Mouse (Mus musculus): ENCODE results near the gene Tubgcp3. TPM values are rescaled to one million over a fixed set of nuclear protein-coding genes. Genes with fewer than 3 reads are reported as not detected.
A peak's percentile ranks its signal among the peaks of the same experiment; 100 is the strongest.

Gene Tubgcp3
- polyA plus RNA-seq (2015; fragmentation: Nextera tagmentation; extraction: Ambion mirVana): 38.4 and 39.0 TPM in 2 replicates

- Histone ChIP-seq H3K9me3 (no peaks in the 10 kb centered on the region), H3K4me1 (replicated peaks) (peaks cover 22% of the 10 kb centered on the region), H3K4me3 (peak within 1 kb of the TSS; percentile 95), H3K9ac (peak within 1 kb of the TSS; percentile 88), H3K4me2 (peak within 1 kb of the TSS; percentile 86), H3K36me3 (no peaks in the 10 kb centered on the region), H3K27ac (replicated peaks) (peak within 1 kb of the TSS; percentile 88), H3K27me3 (no peaks in the 10 kb centered on the region)
- WGBS: under 1% methylated on average over 65 of the region's 65 CpGs
- ATAC-seq (ENCODE audit: low FRiP score, low read depth): peak; percentile 94
Observed at GRCm38 (mm10) chr8:12672056-12672881, at the start of gene Tubgcp3. TSS of gene Tubgcp3 (minus strand) at chr8:12672248.

DNA sequence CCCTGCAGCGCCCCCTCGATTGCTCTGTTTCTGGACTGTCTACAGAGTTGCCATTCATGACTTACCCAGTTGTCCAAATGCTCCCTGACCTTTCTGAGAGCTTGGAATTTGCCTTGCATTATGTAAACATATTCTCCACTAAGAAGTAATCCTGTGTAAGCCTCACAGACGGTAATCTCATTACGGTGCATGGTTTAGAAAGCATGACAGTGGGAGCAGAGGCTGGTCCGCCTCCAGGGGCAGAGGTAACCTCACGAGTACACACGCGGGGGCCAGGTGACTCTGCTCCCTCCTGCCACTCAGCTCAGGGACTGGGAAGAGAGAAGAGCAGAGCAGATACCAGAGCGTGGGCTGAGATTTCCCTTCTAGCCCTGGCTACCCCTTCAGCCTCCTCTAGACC is 47.0 kb upstream of the Tubgcp3 start:
- no peak overlapping the region for H3K9ac ChIP-seq
- WGBS: 77% methylated on average over 9 of the region's 9 CpGs
- no peaks in the 10 kb centered on the region for H3K9me3 ChIP-seq
- no peak overlapping the region for H3K4me3 ChIP-seq
- no peak overlapping the region for H3K4me2 ChIP-seq
- no peak for ATAC-seq (ENCODE audit: low FRiP score, low read depth)
- peaks cover 8% of the 10 kb centered on the region; the same call in 1 of the 2 replicates for H3K4me1 ChIP-seq (replicated peaks)
- no peak overlapping the region for H3K27ac ChIP-seq (replicated peaks)
- no peaks in the 10 kb centered on the region for H3K36me3 ChIP-seq
- no peaks in the 10 kb centered on the region for H3K27me3 ChIP-seq

GRCm38 (mm10) chr8:12715861-12716585 is 44.0 kb upstream of the Tubgcp3 start:
- ATAC-seq (ENCODE audit: low FRiP score, low read depth): no peak
- Histone ChIP-seq H3K9ac (no peak overlapping the region), H3K4me3 (no peak overlapping the region), H3K27me3 (no peaks in the 10 kb centered on the region), H3K27ac (replicated peaks) (no peak overlapping the region), H3K4me1 (replicated peaks) (peaks cover 8% of the 10 kb centered on the region; the same call in 1 of the 2 replicates), H3K4me2 (no peak overlapping the region), H3K36me3 (no peaks in the 10 kb centered on the region), H3K9me3 (no peaks in the 10 kb centered on the region)
- 80% methylated on average over 18 of the region's 18 CpGs for WGBS

DNA sequence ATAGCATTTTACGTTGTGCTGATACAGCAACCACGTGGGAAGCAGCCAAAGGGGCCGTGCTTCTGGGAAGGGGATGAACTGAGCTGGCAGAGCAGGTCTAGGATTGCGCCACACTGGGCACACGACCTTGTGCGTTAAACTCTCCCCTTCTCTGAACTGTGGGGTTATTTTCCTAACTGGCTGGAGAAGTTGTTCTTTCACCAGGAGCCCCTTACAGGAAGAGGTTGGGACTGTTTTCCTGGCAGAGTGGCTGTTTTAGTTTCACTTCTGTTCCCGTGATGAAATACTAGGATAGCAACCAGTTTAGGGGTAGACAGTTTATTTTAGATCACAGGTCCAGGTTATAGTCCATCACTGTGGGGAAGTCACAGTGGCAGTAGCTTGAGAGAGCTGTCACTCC is 39.6 kb upstream of the Tubgcp3 start:
- Histone ChIP-seq H3K4me1 (replicated peaks) (no peaks in the 10 kb centered on the region), H3K27ac (replicated peaks) (no peak overlapping the region), H3K9ac (no peak overlapping the region), H3K27me3 (no peaks in the 10 kb centered on the region), H3K9me3 (no peaks in the 10 kb centered on the region), H3K36me3 (no peaks in the 10 kb centered on the region), H3K4me2 (no peak overlapping the region), H3K4me3 (no peak overlapping the region)
- no peak for ATAC-seq (ENCODE audit: low FRiP score, low read depth)
- 81% methylated on average over 7 of the region's 7 CpGs for WGBS

DNA sequence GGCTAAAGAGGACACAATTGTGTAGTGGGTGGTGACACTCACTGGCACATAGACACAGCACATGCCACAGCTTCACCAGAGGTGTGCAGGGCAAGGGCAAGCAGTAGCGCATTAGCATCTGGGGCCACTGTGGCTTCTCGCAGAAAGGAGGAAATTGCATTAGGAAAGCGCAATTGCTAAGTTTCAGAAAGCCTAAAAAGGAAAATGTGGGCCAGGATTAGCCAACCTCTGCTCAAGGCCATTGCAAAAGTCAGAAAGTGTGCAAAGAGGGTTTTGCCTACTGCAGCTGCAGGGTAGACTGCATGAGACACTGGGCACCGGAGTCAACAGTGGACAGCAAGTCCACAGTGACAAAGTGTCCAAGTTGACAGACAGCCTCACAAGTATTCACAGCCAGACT is 31.5 kb upstream of the Tubgcp3 start:
- Histone ChIP-seq H3K4me3 (no peak overlapping the region), H3K9ac (no peak overlapping the region), H3K36me3 (no peaks in the 10 kb centered on the region), H3K9me3 (no peaks in the 10 kb centered on the region), H3K4me1 (replicated peaks) (no peaks in the 10 kb centered on the region), H3K27me3 (no peaks in the 10 kb centered on the region), H3K27ac (replicated peaks) (no peak overlapping the region), H3K4me2 (no peak overlapping the region)
- ATAC-seq (ENCODE audit: low FRiP score, low read depth): no peak
- WGBS: 91% methylated on average over 4 of the region's 4 CpGs

DNA sequence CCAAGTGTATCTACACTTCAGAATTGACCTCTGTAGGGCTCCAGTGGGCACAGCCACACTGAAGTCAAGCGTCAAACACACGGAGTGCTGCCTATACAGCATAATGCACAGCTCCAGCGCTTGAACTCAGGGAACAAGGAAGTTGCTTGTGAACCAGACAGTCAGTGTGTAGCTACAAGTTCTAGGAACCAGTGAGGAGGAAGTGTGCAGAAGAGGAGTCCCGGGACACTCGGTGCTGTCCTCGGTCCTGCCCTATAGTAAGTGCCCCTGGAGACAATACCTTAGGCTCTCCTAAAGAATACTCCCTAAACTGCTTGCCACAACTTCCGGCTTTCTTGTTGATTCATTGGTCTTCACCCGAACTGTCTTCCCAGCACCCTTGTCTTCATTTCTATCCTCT is 30.2 kb upstream of the Tubgcp3 start:
- Histone ChIP-seq H3K4me1 (replicated peaks) (no peaks in the 10 kb centered on the region), H3K27me3 (no peaks in the 10 kb centered on the region), H3K36me3 (no peaks in the 10 kb centered on the region), H3K9ac (no peak overlapping the region), H3K27ac (replicated peaks) (no peak overlapping the region), H3K4me2 (no peak overlapping the region), H3K4me3 (no peak overlapping the region), H3K9me3 (no peaks in the 10 kb centered on the region)
- no peak for ATAC-seq (ENCODE audit: low FRiP score, low read depth)
- WGBS: 67% methylated on average over 8 of the region's 8 CpGs

DNA sequence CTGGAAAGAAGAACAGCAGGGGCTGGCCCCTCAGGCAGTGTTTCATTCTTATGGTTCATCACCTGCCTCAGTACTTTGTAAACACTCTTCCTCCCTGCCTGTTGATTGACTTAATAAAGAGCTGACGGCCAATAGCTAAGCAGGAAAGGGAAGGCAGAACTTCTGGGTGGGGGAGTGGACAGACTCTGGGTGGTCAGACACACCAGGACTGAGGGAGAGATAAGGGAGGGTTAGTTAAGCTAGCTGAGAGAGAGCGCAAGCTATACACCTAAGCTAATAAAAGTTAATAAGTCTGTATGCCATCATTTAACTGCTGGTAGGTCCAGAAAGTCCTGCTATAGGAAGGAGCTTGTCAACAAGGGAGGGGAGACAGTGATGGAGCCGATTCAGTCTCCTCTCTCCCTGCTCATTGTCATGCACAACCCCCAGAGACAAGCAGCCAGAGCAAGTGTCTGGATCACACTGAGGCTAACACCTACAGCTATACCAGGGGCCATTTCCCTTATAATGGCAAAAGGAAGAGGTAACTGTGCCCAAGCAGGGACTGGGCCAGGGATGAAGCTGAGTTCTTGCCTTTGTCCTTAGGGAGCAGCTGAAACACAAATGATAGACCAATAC is 26.7 kb upstream of the Tubgcp3 start:
- Histone ChIP-seq H3K36me3 (no peaks in the 10 kb centered on the region), H3K27me3 (no peaks in the 10 kb centered on the region), H3K4me2 (no peak overlapping the region), H3K9ac (no peak overlapping the region), H3K4me3 (no peak overlapping the region), H3K4me1 (replicated peaks) (no peaks in the 10 kb centered on the region), H3K27ac (replicated peaks) (no peak overlapping the region), H3K9me3 (no peaks in the 10 kb centered on the region)
- 45% methylated on average over 3 of the region's 3 CpGs for WGBS
- ATAC-seq (ENCODE audit: low FRiP score, low read depth): no peak

GRCm38 (mm10) chr8:12688851-12689250 is 16.8 kb upstream of the Tubgcp3 start:
- Histone ChIP-seq H3K4me2 (no peak overlapping the region), H3K27ac (replicated peaks) (0 out of 2 replicates have a peak overlapping the region, but pooled peaks have one; percentile 43), H3K36me3 (no peaks in the 10 kb centered on the region), H3K27me3 (no peaks in the 10 kb centered on the region), H3K9me3 (no peaks in the 10 kb centered on the region), H3K9ac (no peak overlapping the region), H3K4me1 (replicated peaks) (0 out of 2 replicates have a peak, but pooled peaks cover 3% of the 10 kb centered on the region), H3K4me3 (no peak overlapping the region)
- peak; percentile 61; the same call in 1 of the 2 replicates for ATAC-seq (ENCODE audit: low FRiP score, low read depth)
- WGBS: 40% methylated on average over 7 of the region's 7 CpGs

GRCm38 (mm10) chr8:12677529-12677928 is 5.5 kb upstream of the Tubgcp3 start:
- 4% methylated on average over 7 of the region's 7 CpGs for WGBS

DNA sequence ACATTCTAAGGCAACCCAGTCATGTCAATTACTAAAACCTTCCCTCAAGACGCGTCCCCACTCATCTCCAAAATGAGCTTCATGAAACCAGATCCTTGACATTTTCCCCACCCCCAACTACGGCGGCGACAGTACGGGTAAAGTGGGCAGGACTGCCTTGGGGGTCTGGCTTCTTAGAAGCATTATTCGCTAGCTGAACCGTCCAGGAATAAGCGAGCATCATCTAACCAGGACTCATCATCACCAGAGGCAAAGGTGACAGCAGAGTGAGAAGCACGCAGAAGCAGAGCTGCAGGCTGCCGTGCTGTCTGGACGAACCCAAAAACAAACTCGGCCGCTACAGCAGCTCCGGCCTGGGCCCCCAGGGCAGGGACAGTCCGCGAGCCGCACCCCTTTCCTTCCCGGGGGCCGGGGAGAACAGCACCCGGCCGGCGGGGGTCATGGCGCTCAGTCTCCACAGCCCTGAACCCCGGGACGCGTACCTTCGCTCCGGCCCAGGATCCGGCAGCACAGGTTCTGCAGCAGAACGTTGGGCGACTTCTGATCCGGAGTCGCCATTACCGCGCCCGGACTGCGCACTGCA is 484 bp downstream of the Tubgcp3 start:
- no peak; the same call in 1 of the 2 replicates for ATAC-seq (ENCODE audit: low FRiP score, low read depth)
- peaks cover 22% of the 10 kb centered on the region for H3K4me1 ChIP-seq (replicated peaks)
- no peaks in the 10 kb centered on the region for H3K9me3 ChIP-seq
- peak overlapping the region; percentile 95 for H3K4me3 ChIP-seq
- peak overlapping the region; percentile 86 for H3K4me2 ChIP-seq
- H3K27me3 ChIP-seq: no peaks in the 10 kb centered on the region
- under 1% methylated on average over 36 of the region's 38 CpGs for WGBS
- H3K9ac ChIP-seq: peak overlapping the region; percentile 88
- no peaks in the 10 kb centered on the region for H3K36me3 ChIP-seq
- peak overlapping the region; percentile 88 for H3K27ac ChIP-seq (replicated peaks)

More at GRCm38 (mm10) chr8:12677529-12677928, 5.5 kb upstream of the Tubgcp3 start:
- Histone ChIP-seq H3K36me3 (no peaks in the 10 kb centered on the region), H3K9ac (no peak overlapping the region), H3K4me1 (replicated peaks) (peaks cover 8% of the 10 kb centered on the region), H3K4me3 (no peak overlapping the region), H3K9me3 (no peaks in the 10 kb centered on the region), H3K27ac (replicated peaks) (no peak overlapping the region), H3K4me2 (no peak overlapping the region), H3K27me3 (0 out of 2 replicates have a peak, but pooled peaks cover 2% of the 10 kb centered on the region)
- ATAC-seq (ENCODE audit: low FRiP score, low read depth): peak; percentile 81

- H3K27ac ChIP-seq (replicated peaks): no peak overlapping the region
Observed at GRCm38 (mm10) chr8:12670965-12671364, 1.1 kb downstream of the Tubgcp3 start.

More at GRCm38 (mm10) chr8:12670965-12671364, 1.1 kb downstream of the Tubgcp3 start:
- no peak for ATAC-seq (ENCODE audit: low FRiP score, low read depth)
- no peaks in the 10 kb centered on the region for H3K36me3 ChIP-seq
- peak overlapping the region; percentile 86 for H3K4me2 ChIP-seq
- H3K9ac ChIP-seq: peak overlapping the region; percentile 88; the same call in 1 of the 2 replicates
- 32% methylated on average over 6 of the region's 6 CpGs for WGBS
- peaks cover 22% of the 10 kb centered on the region for H3K4me1 ChIP-seq (replicated peaks)
- H3K4me3 ChIP-seq: peak overlapping the region; percentile 95
- no peaks in the 10 kb centered on the region for H3K9me3 ChIP-seq
- no peaks in the 10 kb centered on the region for H3K27me3 ChIP-seq

Data from hindbrain, embryonic 15.5 days (tissue).